Mouse (Mus musculus): ENCODE results near the gene Gm42674. TPM values are rescaled to one million over a fixed set of nuclear protein-coding genes. Genes with fewer than 3 reads are reported as not detected.

Gene Gm42674
- total and polyA plus RNA-seq, 3 experiments: not detected

DNA sequence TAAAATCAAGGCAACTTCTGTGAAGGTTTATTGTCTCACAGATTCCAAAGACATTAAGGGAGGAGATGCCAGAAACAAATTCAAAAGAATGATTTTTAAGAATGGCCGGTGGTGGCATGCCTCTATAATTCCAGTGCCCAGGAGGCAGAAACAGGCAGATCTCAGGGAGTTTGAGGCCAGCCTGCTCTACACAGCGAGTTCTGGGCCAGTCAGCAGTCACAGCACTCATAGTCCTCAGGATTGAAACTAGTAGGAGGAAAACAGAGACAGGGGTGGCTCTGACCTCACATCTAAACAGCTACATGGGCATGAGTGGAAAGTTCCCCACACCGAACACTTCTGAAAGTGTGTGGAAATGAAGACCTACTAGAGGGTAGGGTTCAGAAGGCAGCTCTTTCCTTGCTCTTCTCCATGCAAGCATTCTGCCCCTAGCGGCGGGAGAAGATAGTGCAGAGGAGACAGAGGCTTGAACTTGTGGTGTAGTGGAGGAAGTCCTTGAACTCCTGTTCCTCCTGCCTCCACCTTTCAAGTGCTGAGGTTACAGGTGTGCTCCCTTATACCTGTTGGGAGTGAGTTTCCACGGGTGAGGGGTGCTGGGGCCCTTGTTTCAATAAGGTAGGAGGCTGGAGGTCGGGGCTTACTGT, 37.9 kb downstream of the Gm42674 start:
- no peak overlapping the region for H3K9ac ChIP-seq (ENCODE audit: insufficient read depth, low read depth)
- no peak overlapping the region for H3K27ac ChIP-seq (ENCODE audit: insufficient read depth, low read depth)
- H3K4me3 ChIP-seq (replicated peaks in 1 of 3; ENCODE audit: low read depth in 2 of 3, low read length in 2 of 3, poor library complexity in 1 of 3): no peak overlapping the region
- H3K36me3 ChIP-seq (replicated peaks in 1 of 2; ENCODE audit: control insufficient read depth in 1 of 2, insufficient read depth in 1 of 2, low read length in 1 of 2): no peaks in the 10 kb centered on the region
- dilution Hi-C loops (cut with MboI; ENCODE audit: extremely low pct_ligation_motif_present, extremely low pct_unique_long_range_greater_than_20kb, low sequenced_read_pairs) (no loop called here), in situ Hi-C loops (cut with MboI; ENCODE audit: low pct_ligation_motif_present, low pct_unique_long_range_greater_than_20kb, low sequenced_read_pairs) (no loop called here)
- no peaks in the 10 kb centered on the region for H3K4me1 ChIP-seq (ENCODE audit: control insufficient read depth in 1 of 2, insufficient read depth in 2 of 2)
- TF ChIP-seq RAD21 (IDR thresholded peaks at IDR 0.05; ENCODE audit: low read depth, low read length) (peak; percentile 32), CTCF (conservative IDR thresholded peaks at IDR 0.05 in 1 of 2, IDR thresholded peaks at IDR 0.05 in 1 of 2; ENCODE audit: low read depth in 2 of 2, low read length in 2 of 2) (peak; percentile 82 to 90), ETS1 (conservative IDR thresholded peaks at IDR 0.05; ENCODE audit: low read depth, low read length) (no peak), HCFC1 (IDR thresholded peaks at IDR 0.05; ENCODE audit: low read depth, low read length) (no peak)
- peak; percentile 61 for DNase-seq (ENCODE audit: extremely low read depth)
- no peaks in the 10 kb centered on the region for H3K9me3 ChIP-seq (replicated peaks; ENCODE audit: low read length)
- H3K27me3 ChIP-seq (replicated peaks): peaks cover 30% of the 10 kb centered on the region
- H3K79me2 ChIP-seq (replicated peaks; ENCODE audit: control insufficient read depth, extremely low read depth, insufficient read depth, poor library complexity, severe bottlenecking): no peaks in the 10 kb centered on the region
- H3K4me2 ChIP-seq (ENCODE audit: insufficient read depth, low read depth, poor library complexity, severe bottlenecking): no peak overlapping the region

DNA sequence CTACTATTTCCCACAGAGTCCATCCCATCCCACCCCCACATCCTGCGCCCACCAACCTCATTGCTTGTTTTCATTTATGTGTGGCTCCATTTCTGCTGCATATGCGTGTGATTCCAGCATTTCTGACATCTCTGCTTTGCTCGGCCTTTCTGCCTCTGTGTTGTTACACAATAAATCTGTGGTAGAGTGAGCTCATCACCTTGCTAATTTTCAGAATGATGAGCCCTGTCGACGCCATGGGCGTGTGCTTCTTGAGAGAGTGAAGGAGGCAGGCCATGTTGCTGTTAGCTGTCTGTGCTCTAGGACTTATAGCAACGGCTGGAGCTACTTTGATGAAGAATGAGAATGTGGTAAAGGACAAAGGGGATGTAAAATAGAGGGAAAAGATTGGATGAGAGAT, 39.3 kb downstream of the Gm42674 start:
- Histone ChIP-seq H3K4me3 (replicated peaks in 1 of 3; ENCODE audit: low read depth in 2 of 3, low read length in 2 of 3, poor library complexity in 1 of 3) (no peak overlapping the region), H3K27ac (ENCODE audit: insufficient read depth, low read depth) (no peak overlapping the region), H3K4me2 (ENCODE audit: insufficient read depth, low read depth, poor library complexity, severe bottlenecking) (no peak overlapping the region), H3K4me1 (ENCODE audit: control insufficient read depth in 1 of 2, insufficient read depth in 2 of 2) (no peaks in the 10 kb centered on the region), H3K9ac (ENCODE audit: insufficient read depth, low read depth) (no peak overlapping the region), H3K36me3 (replicated peaks in 1 of 2; ENCODE audit: control insufficient read depth in 1 of 2, insufficient read depth in 1 of 2, low read length in 1 of 2) (no peaks in the 10 kb centered on the region), H3K27me3 (replicated peaks) (peaks cover 37% of the 10 kb centered on the region), H3K9me3 (replicated peaks; ENCODE audit: low read length) (no peaks in the 10 kb centered on the region), H3K79me2 (replicated peaks; ENCODE audit: control insufficient read depth, extremely low read depth, insufficient read depth, poor library complexity, severe bottlenecking) (no peaks in the 10 kb centered on the region)
- dilution Hi-C loops (cut with MboI; ENCODE audit: extremely low pct_ligation_motif_present, extremely low pct_unique_long_range_greater_than_20kb, low sequenced_read_pairs): no loop called here
- in situ Hi-C loops (cut with MboI; ENCODE audit: low pct_ligation_motif_present, low pct_unique_long_range_greater_than_20kb, low sequenced_read_pairs): no loop called here
- no peak for DNase-seq (ENCODE audit: extremely low read depth)
- TF ChIP-seq ZNF384 (IDR thresholded peaks at IDR 0.05; ENCODE audit: low read depth, low read length) (no peak), IRF4 (IDR thresholded peaks at IDR 0.05; ENCODE audit: low read depth, low read length) (no peak), CTCF (conservative IDR thresholded peaks at IDR 0.05 in 1 of 2, IDR thresholded peaks at IDR 0.05 in 1 of 2; ENCODE audit: low read depth in 2 of 2, low read length in 2 of 2) (no peak), NRF1 (IDR thresholded peaks at IDR 0.05; ENCODE audit: low read depth, low read length) (no peak), MEF2A (IDR thresholded peaks at IDR 0.05; ENCODE audit: borderline replicate concordance, low read depth, low read length) (no peak), CHD1 (IDR thresholded peaks at IDR 0.05; ENCODE audit: low read depth, low read length) (no peak), USF1 (IDR thresholded peaks at IDR 0.05; ENCODE audit: low read depth, low read length) (no peak), NELFE (IDR thresholded peaks at IDR 0.05; ENCODE audit: low read depth, low read length) (no peak), EP300 (IDR thresholded peaks at IDR 0.05; ENCODE audit: low read length) (no peak), USF2 (conservative IDR thresholded peaks at IDR 0.05; ENCODE audit: low read depth, low read length) (no peak), UBTF (IDR thresholded peaks at IDR 0.05; ENCODE audit: low read depth, low read length) (no peak), HCFC1 (IDR thresholded peaks at IDR 0.05; ENCODE audit: low read depth, low read length) (no peak), GABPA (IDR thresholded peaks at IDR 0.05; ENCODE audit: insufficient replicate concordance, low read depth, low read length) (no peak), SMC3 (IDR thresholded peaks at IDR 0.05; ENCODE audit: low read depth, low read length) (no peak), ZC3H11A (IDR thresholded peaks at IDR 0.05; ENCODE audit: low read depth, low read length) (no peak), ZMIZ1 (IDR thresholded peaks at IDR 0.05; ENCODE audit: low read depth, low read length) (no peak), MAX (IDR thresholded peaks at IDR 0.05; ENCODE audit: low read length) (no peak), POLR2AphosphoS2 (IDR thresholded peaks at IDR 0.05; ENCODE audit: low read depth, low read length) (no peak)
